Mouse (Mus musculus) testis, postnatal 10 days (tissue): ENCODE data around the gene Ppara.

Experiments used
- DNase-seq: peaks from one replicate; pipeline ENCODE4 v3.0.0; 2021; ENCODE audit warnings: low spot score

Gene Ppara

GRCm38 (mm10) chr15:85851656-85852392 lies 117.0 kb downstream of the Ppara start:
- no peak for DNase-seq
